Mouse (Mus musculus) hindbrain, postnatal 0 days (tissue): ENCODE data around the gene Anks1. TPM values are rescaled to one million over a fixed set of nuclear protein-coding genes. Genes with fewer than 3 reads are reported as not detected.

Source experiments
- ATAC-seq: fragments of 200-750 bp; cut with Nextera tagmentation; 2 replicates; pipeline ENCODE4 v1.8.0; 2017; ENCODE audit warnings: mild to moderate bottlenecking, moderate TSS enrichment, moderate library complexity
- DNase-seq: peaks from one replicate; pipeline ENCODE4 v3.0.0-alpha.2; 2015; ENCODE audit warnings: low spot score
- H3K27ac ChIP-seq: fragments of 300-500 bp; sonication (generic); 2 replicates; pipeline ENCODE4 v1.5.1; 2014; ENCODE audit warnings: mild to moderate bottlenecking
- H3K27me3 ChIP-seq: fragments of 300-500 bp; sonication (generic); 2 replicates; pipeline ENCODE4 v1.6.1; 2014; ENCODE audit warnings: low read length, mixed read lengths; ENCODE audit not compliant: insufficient read depth
- H3K36me3 ChIP-seq: fragments of 300-500 bp; sonication (generic); 2 replicates; pipeline ENCODE4 v1.6.1; 2014; ENCODE audit warnings: low read length, mixed read lengths; ENCODE audit not compliant: insufficient read depth
- H3K4me1 ChIP-seq: fragments of 300-500 bp; sonication (generic); 2 replicates; pipeline ENCODE4 v1.6.1; 2014; ENCODE audit warnings: antibody characterized with exemption, low read length, mixed read lengths; ENCODE audit not compliant: insufficient read depth
- H3K4me2 ChIP-seq: fragments of 300-500 bp; sonication (generic); 2 replicates; pipeline ENCODE4 v1.6.1; 2014; ENCODE audit warnings: low read depth, mild to moderate bottlenecking, low read length, moderate library complexity, mixed read lengths
- H3K4me3 ChIP-seq: fragments of 300-500 bp; sonication (generic); 2 replicates; pipeline ENCODE4 v1.5.1; 2014; ENCODE audit warnings: low read length
- H3K9ac ChIP-seq: fragments of 300-500 bp; sonication (generic); replicated peaks from 2 replicates; pipeline ENCODE4 v1.6.1; 2014; ENCODE audit warnings: mild to moderate bottlenecking, low read length, moderate library complexity, mixed read lengths
- H3K9me3 ChIP-seq: fragments of 300-500 bp; sonication (generic); 2 replicates; pipeline ENCODE4 v1.6.1; 2016; ENCODE audit warnings: low read length, mixed read lengths
- CTCF ChIP-seq: IDR thresholded peaks from 2 replicates; pipeline ENCODE4 v1.5.1; 2016; ENCODE audit warnings: antibody characterized with exemption, control low read depth, low read depth
- WGBS: fragments of 180-500 bp; shearing (Covaris S2); extraction: QIAGEN DNeasy Blood & Tissue Kit; methylation state at CpG from one replicate; pipeline ENCODE4 v1.1.7; 2014; 5-methylcytosine and 5-hydroxymethylcytosine counted together
- polyA plus RNA-seq: library from polyadenylated mRNA; unstranded; fragments of >200 nt; fragmentation: Nextera tagmentation; extraction: Ambion mirVana; gene quantifications from 2 replicates; pipeline ENCODE4 v1.2.1, GENCODE M21; 2015
- total RNA-seq: library from RNA; depleted of rRNA; stranded (reverse); fragments of >200 nt; gene quantifications from 2 replicates; pipeline ENCODE4 v1.2.3, GENCODE M21; 2014

Gene Anks1
- total and polyA plus RNA-seq, 2 experiments from 2014 or later = 35.8 to 102 TPM

- no peak overlapping the region for H3K4me2 ChIP-seq
- WGBS = 92% methylated on average over 7 of the region's 7 CpGs
- no peak for DNase-seq
- TF ChIP-seq CTCF = no peak
- no peak overlapping the region for H3K9ac ChIP-seq
- no peak overlapping the region for H3K4me3 ChIP-seq
- no peak overlapping the region for H3K27ac ChIP-seq
- H3K9me3 ChIP-seq = no peaks in the 10 kb centered on the region
- H3K36me3 ChIP-seq = no peaks in the 10 kb centered on the region; the same call in 1 of the 2 replicates
- peaks cover 19% of the 10 kb centered on the region for H3K4me1 ChIP-seq
- no peaks in the 10 kb centered on the region for H3K27me3 ChIP-seq
- ATAC-seq = no peak
Observed at GRCm38 (mm10) chr17:27911371-27911770, 2.3 kb downstream of the Anks1 start.

DNA sequence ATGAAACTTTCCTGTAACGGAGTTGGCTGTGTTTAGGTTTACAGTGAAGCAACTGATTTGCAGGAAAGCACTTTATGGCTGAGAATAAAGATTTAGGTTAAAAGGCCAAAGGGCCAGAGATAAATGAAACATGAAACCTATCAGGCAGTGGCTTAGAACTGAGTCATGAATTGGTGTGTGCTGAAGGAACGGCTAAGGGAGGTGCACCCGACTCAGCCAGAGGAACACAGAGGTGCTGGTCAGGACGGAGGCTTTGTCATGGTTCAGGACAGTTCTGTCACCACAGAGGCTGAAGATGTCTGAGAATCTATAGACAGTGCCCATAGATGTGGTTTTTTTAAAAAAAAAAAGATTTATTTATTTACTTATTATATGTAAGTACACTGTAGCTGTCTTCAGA lies 5.6 kb downstream of the Anks1 start:
- no peak overlapping the region for H3K27ac ChIP-seq
- DNase-seq (no peak), ATAC-seq (no peak)
- no peak for TF ChIP-seq CTCF
- no peak overlapping the region for H3K4me3 ChIP-seq
- WGBS = 93% methylated on average over 4 of the region's 4 CpGs
- no peak overlapping the region for H3K4me2 ChIP-seq
- H3K36me3 ChIP-seq = no peaks in the 10 kb centered on the region; the same call in 1 of the 2 replicates
- no peaks in the 10 kb centered on the region for H3K9me3 ChIP-seq
- no peaks in the 10 kb centered on the region for H3K27me3 ChIP-seq
- H3K4me1 ChIP-seq = peaks cover 14% of the 10 kb centered on the region; the same call in 1 of the 2 replicates
- H3K9ac ChIP-seq = no peak overlapping the region

DNA sequence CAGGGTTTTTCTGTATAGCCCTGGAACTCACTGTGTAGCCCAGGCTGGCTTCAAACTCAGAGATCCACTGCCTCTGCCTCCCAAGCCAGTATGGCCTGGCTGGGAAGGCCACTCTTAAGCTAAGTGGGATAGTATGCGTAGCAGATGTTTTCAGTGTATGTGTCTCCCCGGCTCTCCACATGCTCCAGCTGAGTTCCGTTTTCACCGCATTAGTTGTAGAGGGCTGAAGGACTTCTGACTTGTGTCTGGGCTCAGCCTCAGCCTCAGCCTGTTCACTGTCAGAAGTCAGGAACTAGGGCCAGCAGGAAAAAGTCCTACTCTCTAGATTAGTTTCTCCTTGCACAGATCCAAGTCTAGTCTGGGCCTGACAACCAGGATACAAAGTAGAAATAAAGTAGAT lies 7.3 kb downstream of the Anks1 start:
- no peaks in the 10 kb centered on the region; the same call in 1 of the 2 replicates for H3K36me3 ChIP-seq

DNA sequence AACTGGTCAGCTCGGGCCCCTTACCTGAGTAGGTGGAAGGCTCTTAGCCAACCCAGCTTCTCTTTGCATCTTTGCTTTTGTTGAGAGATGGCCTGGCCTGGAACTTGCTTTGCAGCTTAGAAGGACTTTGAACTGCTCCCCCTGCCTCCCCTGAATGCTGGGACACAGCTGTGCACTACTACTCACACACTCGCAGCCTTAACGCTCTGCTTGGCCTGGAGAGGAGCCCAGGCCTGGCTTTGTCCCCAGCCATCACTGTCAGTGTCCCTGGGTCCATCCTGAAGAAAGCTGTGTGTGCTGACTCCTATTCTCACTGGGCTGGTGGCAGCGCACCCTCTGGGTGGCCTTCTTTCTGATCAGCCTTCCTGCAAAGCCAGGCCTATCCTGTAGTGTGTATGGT lies 11.6 kb downstream of the Anks1 start:
- H3K4me3 ChIP-seq = no peak overlapping the region
- ATAC-seq (no peak), DNase-seq (peak; percentile 41)
- H3K27me3 ChIP-seq = no peaks in the 10 kb centered on the region
- no peaks in the 10 kb centered on the region for H3K36me3 ChIP-seq
- 39% methylated on average over 4 of the region's 4 CpGs for WGBS
- H3K9me3 ChIP-seq = no peaks in the 10 kb centered on the region
- no peak overlapping the region for H3K4me2 ChIP-seq
- no peak overlapping the region for H3K27ac ChIP-seq
- no peak for TF ChIP-seq CTCF
- H3K4me1 ChIP-seq = no peaks in the 10 kb centered on the region
- H3K9ac ChIP-seq = no peak overlapping the region

More for the DNA sequence above, 7.3 kb downstream of the Anks1 start:
- H3K27ac ChIP-seq = no peak overlapping the region
- no peaks in the 10 kb centered on the region for H3K9me3 ChIP-seq
- H3K4me2 ChIP-seq = no peak overlapping the region
- DNase-seq = no peak
- H3K4me3 ChIP-seq = no peak overlapping the region
- no peak overlapping the region for H3K9ac ChIP-seq
- H3K4me1 ChIP-seq = no peaks in the 10 kb centered on the region
- no peak for TF ChIP-seq CTCF
- H3K27me3 ChIP-seq = no peaks in the 10 kb centered on the region
- WGBS = 77% methylated on average over 4 of the region's 4 CpGs
- no peak for ATAC-seq

GRCm38 (mm10) chr17:27922174-27922712 lies 13.1 kb downstream of the Anks1 start:
- H3K9me3 ChIP-seq = no peaks in the 10 kb centered on the region
- no peak overlapping the region for H3K4me3 ChIP-seq
- peak; percentile 40 for DNase-seq
- TF ChIP-seq CTCF = no peak
- WGBS = 66% methylated on average over 11 of the region's 11 CpGs
- no peaks in the 10 kb centered on the region for H3K27me3 ChIP-seq
- H3K27ac ChIP-seq = no peak overlapping the region
- peak; percentile 55; the same call in 1 of the 2 replicates for ATAC-seq
- no peaks in the 10 kb centered on the region for H3K4me1 ChIP-seq
- H3K36me3 ChIP-seq = no peaks in the 10 kb centered on the region
- H3K4me2 ChIP-seq = no peak overlapping the region
- no peak overlapping the region for H3K9ac ChIP-seq

DNA sequence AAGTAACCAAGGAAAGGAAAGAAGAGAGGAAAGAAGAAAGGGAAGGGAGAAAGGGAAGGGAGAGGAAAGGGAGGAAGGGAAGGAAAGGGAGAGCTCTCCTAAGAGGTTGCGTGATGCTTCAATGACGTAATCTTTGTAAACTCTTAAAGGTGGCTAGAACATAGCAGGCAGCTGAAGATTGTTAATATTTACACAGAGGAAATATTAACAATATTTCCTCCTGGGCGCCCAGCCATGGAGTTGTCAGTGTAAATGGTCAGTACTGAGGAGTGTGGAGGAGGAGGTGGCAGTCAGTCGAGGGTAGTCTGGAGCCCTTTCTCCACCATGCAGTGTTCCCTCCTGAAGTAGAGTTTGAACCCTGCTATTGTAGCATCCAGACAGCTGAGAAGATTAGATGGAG lies 15.9 kb downstream of the Anks1 start:
- DNase-seq (no peak), ATAC-seq (no peak)
- Histone ChIP-seq H3K4me3 (no peak overlapping the region), H3K4me1 (no peaks in the 10 kb centered on the region), H3K9me3 (no peaks in the 10 kb centered on the region), H3K36me3 (no peaks in the 10 kb centered on the region), H3K27me3 (no peaks in the 10 kb centered on the region), H3K9ac (no peak overlapping the region), H3K27ac (no peak overlapping the region), H3K4me2 (no peak overlapping the region)
- 86% methylated on average over 4 of the region's 4 CpGs for WGBS
- no peak for TF ChIP-seq CTCF

- no peak overlapping the region for H3K9ac ChIP-seq
- H3K27ac ChIP-seq = no peak overlapping the region
- WGBS = 70% methylated on average over 7 of the region's 7 CpGs
- peak; percentile 18; the same call in 1 of the 2 replicates for TF ChIP-seq CTCF
- no peaks in the 10 kb centered on the region for H3K36me3 ChIP-seq
- ATAC-seq (no peak), DNase-seq (no peak)
- no peaks in the 10 kb centered on the region for H3K9me3 ChIP-seq
- H3K4me3 ChIP-seq = no peak overlapping the region
- H3K27me3 ChIP-seq = no peaks in the 10 kb centered on the region
- H3K4me1 ChIP-seq = no peaks in the 10 kb centered on the region
- no peak overlapping the region for H3K4me2 ChIP-seq
Observed at GRCm38 (mm10) chr17:27925504-27925903, 16.4 kb downstream of the Anks1 start.
